Mouse (Mus musculus) urinary bladder, postnatal 36 days (tissue): ENCODE measurements at regions not wholly inside any gene's neighbourhood (a gene's known extent, or its start where the extent isn't known, plus 50 kb on each side); places are given as distances from the start of the nearest gene placed in this dataset.
A peak's percentile ranks its signal among the peaks of the same experiment; 100 is the strongest.

Experiments used
- DNase-seq, 2 experiments: peaks; one replicate each; pipeline ENCODE4 v3.0.0; 2022; ENCODE audit warnings: low spot score in 2 of 2, mixed read lengths in 1 of 2

DNA sequence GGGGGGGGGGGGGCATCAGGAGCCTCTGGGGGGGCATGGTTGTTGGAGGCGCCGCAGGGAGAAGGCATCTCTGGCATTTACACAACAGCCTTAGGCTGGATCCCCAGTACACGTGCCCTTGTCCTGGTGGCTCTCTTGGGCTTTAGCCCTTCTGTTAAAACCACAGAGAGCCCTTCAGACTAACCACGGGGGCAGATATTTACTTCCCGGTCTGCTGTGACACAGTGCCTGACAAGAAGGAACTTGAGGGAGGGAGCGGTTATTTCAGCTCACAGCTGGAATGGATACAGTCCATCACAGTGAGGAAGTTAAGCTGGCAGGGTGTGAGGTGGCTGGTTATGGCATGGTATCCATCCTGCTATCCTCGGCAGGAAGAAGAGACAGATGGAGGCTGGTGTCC is 71.0 kb upstream of the Gm11733 start:
- DNase-seq = no peak

DNA sequence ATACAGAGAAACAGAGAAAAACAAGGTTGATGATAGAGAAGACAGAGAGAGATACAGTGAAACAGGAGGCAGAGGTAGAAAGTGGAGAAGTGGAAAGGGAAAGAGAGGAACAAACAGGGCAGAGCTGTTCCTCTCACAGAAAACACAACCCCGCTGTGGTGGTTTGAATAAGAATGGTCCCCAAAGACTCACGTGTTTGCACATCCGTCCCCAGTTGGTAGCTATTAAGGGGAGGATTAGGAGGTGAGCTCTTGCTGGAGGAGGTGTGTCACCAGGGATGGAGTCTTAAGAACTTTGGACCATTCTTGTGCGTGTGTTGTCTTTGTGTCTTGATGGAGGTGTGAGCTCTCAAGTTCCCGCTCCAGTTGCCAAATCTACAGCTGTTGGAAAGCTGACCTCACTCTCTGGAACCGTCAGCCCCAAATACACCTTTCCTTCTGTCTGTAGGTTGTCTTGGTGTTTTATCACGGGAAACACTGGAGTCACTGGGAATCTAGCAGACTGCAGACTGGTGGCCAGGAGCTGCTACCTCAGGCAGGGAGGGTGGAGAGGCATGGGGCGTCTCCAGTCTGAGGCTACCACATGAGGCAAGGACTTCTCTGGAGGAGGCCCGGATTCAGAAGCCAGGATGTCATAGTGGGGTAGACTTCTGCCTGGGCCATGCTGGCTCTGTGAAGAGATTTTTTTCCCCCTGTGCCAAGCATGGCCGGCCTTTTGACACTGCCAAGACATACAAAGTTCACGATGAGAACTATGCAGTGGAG is 70.0 kb upstream of the Gm11733 start:
- DNase-seq = no peak

DNA sequence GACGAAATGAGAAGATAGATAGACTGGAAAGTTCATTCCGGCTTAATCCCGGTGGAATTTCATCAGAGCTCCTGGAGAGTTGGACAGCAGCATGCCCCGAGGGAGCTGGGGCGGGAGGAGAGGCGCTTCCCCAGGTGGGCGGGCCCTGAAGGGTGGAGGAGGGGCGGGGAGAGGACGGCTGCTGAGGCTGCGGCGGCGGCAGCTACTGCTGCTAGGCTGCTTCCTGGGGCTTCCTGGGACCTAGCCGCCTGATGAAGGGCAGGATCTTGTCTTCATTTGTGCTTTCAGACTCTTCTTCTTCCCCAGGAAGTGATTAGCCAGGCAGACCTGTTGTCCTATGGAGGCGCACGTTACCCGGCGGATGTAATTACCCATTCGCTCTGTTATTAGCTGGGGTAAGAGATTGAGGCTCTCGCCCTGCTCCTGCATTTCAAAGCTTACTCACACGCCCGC is 69.3 kb upstream of the Gm11733 start:
- DNase-seq = peak; percentile 28 to 68

DNA sequence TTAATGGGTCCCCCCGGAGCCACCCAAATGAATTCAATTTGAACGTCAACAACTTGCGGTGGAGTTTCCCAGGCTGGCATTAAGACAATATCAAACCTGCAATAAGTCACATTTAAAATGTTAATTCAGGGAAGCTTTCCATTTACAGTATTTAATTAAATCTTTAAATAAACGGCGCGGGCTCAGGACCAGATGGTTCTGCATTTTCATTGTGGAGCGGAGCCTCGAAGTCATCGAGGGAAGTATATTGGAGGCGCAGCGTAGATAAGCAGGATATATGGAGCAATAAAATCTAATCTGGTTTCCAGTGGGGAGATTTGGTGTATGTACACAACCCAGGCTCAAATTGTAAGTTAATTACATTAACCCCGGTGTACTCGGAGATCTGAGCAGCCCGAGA is 68.7 kb upstream of the Gm11733 start:
- DNase-seq = no peak

DNA sequence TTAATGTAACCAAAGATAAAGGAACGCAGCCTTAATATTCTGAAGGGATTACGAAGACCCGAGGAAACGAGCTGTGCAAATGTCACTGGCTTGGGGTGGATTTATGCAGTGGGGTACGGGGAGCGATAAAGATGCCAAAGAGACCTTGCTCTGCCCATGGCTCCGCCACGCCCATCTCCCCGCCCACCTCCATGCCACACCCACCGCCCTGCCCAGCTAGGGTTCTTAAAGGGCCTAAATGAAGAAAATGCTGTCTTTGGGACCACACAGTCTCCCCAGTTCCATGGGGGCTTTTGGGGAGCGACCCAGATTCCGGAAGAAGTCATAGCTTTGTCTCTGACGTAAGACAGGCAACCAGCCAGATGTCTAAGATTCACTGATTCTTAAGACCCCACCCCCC is 68.2 kb upstream of the Gm11733 start:
- peak in 1 of 2 experiments; percentile 40 for DNase-seq

DNA sequence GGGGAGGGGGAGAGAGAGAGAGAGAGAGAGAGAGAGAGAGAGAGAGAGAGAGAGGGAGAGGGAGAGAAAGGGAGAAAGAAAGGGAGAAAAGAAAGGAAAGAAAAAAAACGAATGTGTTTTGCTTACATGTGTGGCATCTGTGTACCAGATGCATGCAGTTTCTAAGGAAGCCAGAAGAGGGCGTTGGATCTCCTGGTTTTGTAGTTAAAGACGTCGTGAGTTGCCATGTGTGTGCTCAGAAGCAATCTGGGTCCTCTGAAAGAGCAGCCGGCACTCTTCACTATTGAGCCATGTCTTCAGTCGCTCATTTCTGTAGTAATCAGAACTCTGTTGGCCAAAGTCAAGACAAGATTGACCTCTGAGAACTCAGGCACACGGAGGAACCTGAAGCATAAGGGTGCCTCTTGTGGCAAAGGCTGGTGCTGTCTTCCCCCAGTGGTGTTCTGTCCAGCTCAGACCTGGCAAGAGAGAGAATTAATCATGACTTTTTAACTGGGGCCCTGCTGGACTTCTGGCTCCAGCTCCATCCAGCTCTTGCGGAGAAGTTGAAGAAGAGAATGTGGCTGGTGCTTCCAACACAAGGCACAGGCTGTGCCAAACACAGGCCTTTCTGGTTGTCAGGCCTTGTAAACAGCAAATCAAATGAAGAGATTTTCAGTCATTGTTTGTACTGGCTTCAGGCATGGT is 67.0 kb upstream of the Gm11733 start:
- no peak for DNase-seq

DNA sequence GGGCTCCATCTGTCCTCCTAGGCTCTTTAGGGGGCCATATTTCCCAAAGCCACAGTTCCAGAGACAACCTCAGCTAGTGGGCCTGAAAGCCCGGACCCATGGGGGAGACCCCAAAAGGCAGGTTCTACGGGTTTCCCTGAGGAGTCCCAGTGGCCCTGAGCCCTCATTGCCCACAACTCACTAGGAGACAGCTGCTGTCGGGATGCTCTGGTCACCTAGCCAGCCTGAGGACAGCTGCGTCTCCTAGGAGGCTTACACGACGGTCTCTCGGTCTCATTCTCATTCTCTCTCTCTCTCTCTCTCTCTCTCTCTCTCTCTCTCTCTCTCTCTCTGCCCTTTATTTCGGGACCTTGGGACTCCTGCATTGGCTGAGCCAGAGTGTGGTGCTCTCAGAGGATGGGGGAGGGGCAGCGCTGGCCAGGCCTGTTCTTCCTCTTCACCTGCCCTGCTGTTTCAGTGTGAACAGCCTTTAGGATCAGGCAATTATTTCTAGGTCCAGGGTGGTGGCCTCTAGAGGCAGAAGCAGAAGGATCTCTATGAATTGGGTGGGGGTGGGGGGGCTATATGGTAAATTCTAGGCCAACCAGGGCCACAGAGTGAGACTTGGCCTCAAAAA is 66.1 kb upstream of the Gm11733 start:
- no peak for DNase-seq

DNA sequence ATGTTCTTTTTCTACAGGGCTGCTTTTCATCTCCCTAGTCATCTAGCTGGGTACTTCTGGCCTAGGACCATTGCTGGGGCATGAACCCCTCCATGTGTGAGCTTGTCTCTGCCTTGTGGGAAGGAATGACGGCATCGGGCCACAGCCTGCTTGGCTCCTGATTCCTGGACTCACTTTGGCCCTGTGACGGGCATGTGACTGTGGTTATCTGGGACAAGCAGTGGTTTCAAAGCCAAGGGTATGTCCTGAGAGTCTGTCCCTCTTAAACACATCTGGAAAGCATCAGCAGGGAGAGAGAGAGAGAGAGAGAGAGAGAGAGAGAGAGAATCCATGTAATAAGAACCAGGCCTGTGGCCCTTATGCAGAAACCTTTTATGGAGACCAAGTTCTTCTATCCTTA is 65.2 kb upstream of the Gm11733 start:
- DNase-seq = no peak

DNA sequence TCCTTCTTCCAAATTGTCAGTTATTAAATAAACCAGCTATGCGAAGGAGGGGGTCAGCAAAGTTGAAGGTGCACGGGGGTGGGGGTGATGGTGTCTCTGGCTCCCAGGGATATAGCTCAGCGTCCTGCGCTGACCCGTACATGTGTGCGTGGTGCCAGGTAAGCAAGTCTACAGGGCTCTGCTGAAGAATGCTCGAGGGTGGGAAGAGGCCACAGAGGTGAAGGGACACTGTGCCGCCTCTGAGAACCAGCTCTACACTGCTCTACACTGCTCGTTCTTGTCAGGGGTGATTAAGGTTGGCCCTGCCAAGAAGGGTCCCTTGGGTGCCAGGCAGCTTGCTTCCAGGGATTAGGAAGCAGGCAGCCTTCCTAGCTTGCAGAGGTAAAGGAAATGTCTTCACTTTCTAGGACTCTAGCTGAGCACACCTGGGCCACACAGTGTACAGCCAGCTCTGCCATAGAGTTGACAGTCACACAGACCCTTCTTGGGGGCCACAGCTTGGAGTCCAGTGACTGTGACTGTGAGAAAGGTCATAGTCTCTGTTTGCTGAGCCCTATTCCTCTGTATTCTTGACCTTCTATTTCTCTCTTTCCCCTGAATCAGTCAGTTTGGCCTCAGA is 64.7 kb upstream of the Gm11733 start:
- no peak for DNase-seq

DNA sequence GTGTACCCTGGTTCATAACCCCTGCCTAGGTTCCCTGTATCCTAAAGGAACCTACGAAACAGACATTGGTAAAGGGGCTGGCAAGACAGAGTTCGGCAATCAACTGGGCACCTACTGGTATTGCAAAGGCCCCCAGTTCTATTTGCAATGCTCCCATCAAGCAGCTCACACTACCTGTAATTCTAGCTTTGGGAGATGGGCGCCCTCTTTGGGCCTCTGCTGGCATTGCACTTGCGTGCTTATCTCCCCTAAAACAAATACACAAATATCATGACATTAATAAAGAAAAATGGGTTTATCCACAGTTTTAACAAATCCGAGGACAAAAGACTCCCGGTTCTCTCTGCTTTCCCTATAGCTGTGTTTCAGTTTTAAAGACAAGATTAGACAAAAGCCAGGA is 61.5 kb upstream of the Gm11733 start:
- no peak for DNase-seq

DNA sequence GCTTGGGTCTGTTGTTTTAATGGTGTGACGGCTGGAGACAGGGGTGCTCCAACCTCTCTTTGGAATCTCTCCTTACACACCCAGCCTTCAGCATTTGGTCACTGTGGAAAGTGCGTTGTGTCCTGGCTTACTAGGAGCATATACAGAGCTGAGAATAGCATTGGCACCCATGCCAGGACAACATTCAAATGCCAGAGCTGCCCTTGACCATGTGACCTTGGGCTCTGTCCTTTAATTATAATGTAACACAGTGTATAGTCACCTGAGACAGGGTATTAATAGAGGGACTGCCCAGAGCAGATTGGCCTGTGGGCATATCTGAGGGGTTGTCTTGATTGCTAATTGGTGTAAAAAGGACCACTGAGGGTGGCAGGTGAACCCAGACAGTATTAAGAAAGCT is 60.7 kb upstream of the Gm11733 start:
- no peak for DNase-seq

DNA sequence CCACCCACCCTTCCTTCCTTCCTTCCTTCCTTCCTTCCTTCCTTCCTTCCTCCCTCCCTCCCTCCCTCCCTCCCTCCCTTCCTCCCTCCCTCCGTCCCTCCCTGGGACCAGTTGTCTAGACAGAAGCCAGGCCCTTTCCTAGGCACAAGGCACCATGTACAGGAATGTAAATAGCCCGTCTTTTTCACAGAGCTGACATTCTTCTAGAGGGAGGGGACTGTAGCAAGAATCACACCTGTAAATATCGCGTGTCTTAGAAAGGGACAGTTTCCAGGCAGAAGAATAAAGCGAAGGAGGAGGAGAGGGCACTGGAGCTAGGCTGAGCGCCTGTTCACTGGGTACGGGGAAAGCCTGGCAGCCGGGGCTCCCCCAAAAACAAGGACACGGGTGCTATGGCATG is 58.7 kb upstream of the Gm11733 start:
- no peak for DNase-seq

DNA sequence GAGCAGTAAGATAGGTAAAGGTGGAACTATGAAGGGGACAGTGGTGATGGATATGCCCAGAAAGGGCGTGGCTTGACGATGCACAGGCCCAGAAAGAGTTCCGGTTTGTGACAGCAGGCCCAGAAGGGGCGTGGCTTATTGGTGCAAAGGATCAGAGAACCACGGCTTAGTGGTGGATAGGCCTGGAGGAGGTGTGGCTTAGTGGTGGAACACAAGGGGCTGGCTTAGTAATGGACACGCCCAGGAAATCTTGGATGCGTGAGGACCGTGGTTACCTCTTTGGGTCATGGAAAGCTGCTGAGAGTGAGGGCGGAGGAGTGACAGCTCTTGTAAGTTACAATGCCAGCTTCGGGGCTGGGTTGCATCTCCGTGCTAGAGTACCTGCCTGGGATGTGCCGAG is 58.2 kb upstream of the Gm11733 start:
- DNase-seq = no peak

DNA sequence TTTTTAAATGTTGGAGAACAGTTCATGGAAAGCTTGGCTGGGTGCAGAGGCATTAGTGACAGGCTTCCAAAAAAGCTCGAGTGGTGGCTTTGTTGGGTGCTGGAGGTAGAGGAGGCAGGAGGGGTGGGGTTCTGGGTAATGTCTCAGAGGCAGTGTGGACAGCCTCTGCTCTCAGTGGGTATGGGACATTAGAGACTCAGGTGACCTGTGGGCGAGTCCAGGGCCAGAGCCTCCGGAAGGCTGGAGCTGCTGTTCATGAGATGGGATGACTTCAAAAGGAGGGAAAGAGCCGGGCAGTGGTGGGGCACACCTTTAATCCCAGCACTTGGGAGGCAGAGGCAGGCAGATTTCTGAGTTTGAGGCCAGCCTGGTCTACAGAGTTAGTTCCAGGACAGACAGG is 57.5 kb upstream of the Gm11733 start:
- DNase-seq = no peak

DNA sequence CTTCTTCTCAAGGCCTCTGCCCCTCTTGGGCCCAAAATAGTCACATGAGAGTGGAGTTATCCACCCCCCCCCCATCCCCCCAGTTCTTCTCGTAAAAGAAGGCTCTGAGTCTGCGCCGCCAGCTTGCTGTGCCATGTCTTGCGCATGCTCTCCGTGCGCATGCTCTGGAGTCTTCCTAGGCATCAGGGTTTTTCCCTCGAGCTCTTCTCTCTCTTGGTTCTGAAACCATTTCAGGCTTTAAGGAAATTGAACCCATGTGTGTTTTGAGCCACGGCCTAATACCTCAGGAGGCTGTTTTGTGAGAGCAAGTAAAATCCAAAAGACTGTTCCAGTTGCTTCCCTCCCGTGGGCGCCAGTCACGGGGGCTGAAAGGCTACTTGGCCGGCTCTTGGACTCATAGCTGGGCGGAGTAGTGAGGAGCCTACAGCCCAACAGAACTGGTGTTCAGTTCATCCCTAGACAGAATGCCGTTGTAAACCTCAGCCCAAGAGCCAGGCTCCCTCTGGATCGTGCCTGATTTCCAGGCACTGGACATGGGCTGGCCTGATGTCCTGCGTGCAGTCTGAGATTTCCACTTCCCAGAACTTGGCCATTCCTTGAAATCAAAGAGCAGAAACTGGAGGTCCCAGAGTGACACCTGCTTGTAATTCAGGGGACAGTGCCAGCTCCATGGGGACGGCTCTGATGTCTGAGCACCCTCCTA is 56.2 kb upstream of the Gm11733 start:
- no peak for DNase-seq

DNA sequence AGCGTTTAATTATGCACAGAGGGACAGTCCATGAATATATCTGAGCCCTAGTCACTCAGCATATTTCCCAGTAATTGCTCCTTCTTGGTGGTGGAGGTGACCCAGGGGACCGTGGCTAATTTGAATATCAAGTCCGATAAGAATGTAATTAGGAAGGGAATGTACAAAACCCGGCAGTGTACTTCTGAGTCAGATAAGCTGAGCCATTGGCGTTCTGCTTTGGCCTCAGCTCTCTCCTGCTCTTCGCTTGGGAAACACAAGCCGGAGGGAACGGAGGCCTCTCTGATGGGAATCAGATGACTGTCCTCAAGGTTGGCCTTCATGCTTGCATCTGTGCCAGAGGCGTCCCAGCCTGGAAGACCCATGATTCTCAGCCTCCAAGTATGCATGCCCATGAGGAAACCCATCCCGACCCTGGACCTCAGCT is 54.8 kb upstream of the Gm11733 start:
- DNase-seq = no peak

DNA sequence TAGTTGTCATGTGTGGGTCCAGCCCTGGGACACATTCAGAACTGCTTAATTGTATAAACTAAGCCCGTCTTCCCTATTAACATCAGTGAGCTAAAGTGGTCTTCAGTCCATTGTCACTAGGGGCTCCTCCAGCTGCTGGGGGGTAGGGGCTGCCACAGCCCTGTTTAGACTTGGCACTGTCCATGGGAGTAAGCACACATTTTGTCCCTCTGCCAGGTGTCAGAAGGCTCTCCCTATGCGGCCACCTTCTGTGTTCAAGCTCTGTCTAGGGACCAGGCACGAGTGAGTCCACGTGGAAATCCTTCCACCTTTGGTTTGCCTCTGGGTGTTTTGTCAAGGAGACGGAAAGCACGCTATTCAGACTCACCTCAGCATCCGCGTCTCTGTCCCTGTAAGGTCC is 54.3 kb upstream of the Gm11733 start:
- no peak for DNase-seq

DNA sequence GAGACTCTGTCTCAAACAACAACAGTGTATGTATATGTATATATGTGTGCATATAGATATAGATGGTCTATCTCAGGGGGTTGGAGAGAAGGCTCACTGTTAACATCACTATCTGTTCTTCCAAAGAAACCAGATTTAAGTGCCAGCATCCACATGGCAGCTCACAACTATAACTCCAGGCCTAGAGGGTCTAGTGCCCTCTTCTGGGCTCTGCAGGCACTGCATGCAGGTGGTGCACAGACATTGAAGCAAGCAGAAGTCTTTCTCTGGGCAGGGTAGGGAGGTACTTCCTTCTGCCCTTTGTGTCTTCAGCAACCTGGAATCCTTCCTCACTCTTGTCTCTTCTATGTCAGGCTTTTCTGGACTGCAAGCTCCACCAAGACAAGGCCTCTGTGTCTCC is 50.1 kb upstream of the Gm11733 start:
- DNase-seq = no peak
